Mouse (Mus musculus): ENCODE data around the gene C2cd5. TPM values are rescaled to one million over a fixed set of nuclear protein-coding genes. Genes with fewer than 3 reads are reported as not detected.
A peak's percentile ranks its signal among the peaks of the same experiment; 100 is the strongest.
"Not testable (repeated sequence)": the region's sequence is repeated elsewhere in the genome, so short reads cannot be mapped to it uniquely, and the experiment has no call there.

Gene C2cd5
- 22.6 and 22.8 TPM in 2 replicates for polyA plus RNA-seq (2015; fragmentation: Nextera tagmentation; extraction: Ambion mirVana)

- WGBS, result under 1% methylated on average over 71 of the region's 75 CpGs
- H3K9me3 ChIP-seq, result no peaks in the 10 kb centered on the region
- no peaks in the 10 kb centered on the region for H3K4me1 ChIP-seq
- peak within 1 kb of the TSS; percentile 68 for H3K9ac ChIP-seq
- ATAC-seq (ENCODE audit: insufficient read depth, low FRiP score, low read depth), result peak; percentile 96
- peak within 1 kb of the TSS; percentile 85 for H3K4me2 ChIP-seq
- H3K27me3 ChIP-seq (replicated peaks), result 0 out of 2 replicates have a peak, but pooled peaks cover 3% of the 10 kb centered on the region
- H3K27ac ChIP-seq, result peak within 1 kb of the TSS; percentile 90
- H3K36me3 ChIP-seq, result peaks cover 8% of the 10 kb centered on the region; the same call in 1 of the 2 replicates
- H3K4me3 ChIP-seq (replicated peaks), result peak within 1 kb of the TSS; percentile 70
These were observed at the start of gene C2cd5 for GRCm38 (mm10) chr6:143099681-143100382. Gene C2cd5, minus strand, starts transcription at chr6:143100141.

- no peak for ATAC-seq (ENCODE audit: insufficient read depth, low FRiP score, low read depth)
- Histone ChIP-seq H3K36me3 (no peaks in the 10 kb centered on the region), H3K27me3 (replicated peaks) (no peaks in the 10 kb centered on the region), H3K4me3 (replicated peaks) (no peak overlapping the region), H3K4me1 (0 out of 2 replicates have a peak, but pooled peaks cover 5% of the 10 kb centered on the region), H3K9ac (no peak overlapping the region), H3K27ac (no peak overlapping the region), H3K4me2 (no peak overlapping the region), H3K9me3 (no peaks in the 10 kb centered on the region)
These were observed 48.9 kb upstream of the C2cd5 start for GRCm38 (mm10) chr6:143148868-143149267.

- Histone ChIP-seq H3K9ac (no peak overlapping the region), H3K27ac (no peak overlapping the region), H3K36me3 (no peaks in the 10 kb centered on the region), H3K4me1 (no peaks in the 10 kb centered on the region), H3K4me2 (no peak overlapping the region), H3K4me3 (replicated peaks) (no peak overlapping the region), H3K9me3 (no peaks in the 10 kb centered on the region), H3K27me3 (replicated peaks) (no peaks in the 10 kb centered on the region)
- 47% methylated on average over 8 of the region's 8 CpGs for WGBS
- ATAC-seq (ENCODE audit: insufficient read depth, low FRiP score, low read depth), result no peak
These were observed 46.8 kb upstream of the C2cd5 start for GRCm38 (mm10) chr6:143146756-143147155.

- WGBS, result 53% methylated on average over 7 of the region's 7 CpGs
- Histone ChIP-seq H3K27ac (no peak overlapping the region), H3K9ac (no peak overlapping the region), H3K36me3 (no peaks in the 10 kb centered on the region), H3K9me3 (no peaks in the 10 kb centered on the region), H3K27me3 (replicated peaks) (no peaks in the 10 kb centered on the region), H3K4me3 (replicated peaks) (no peak overlapping the region), H3K4me2 (no peak overlapping the region), H3K4me1 (no peaks in the 10 kb centered on the region)
- ATAC-seq (ENCODE audit: insufficient read depth, low FRiP score, low read depth), result peak; percentile 50; the same call in 1 of the 2 replicates
These were observed 45.1 kb upstream of the C2cd5 start for GRCm38 (mm10) chr6:143145051-143145450.

GRCm38 (mm10) chr6:143144556-143144955, 44.6 kb upstream of the C2cd5 start:
- Histone ChIP-seq H3K27me3 (replicated peaks) (no peaks in the 10 kb centered on the region), H3K27ac (no peak overlapping the region), H3K4me2 (no peak overlapping the region), H3K9ac (no peak overlapping the region), H3K9me3 (no peaks in the 10 kb centered on the region), H3K36me3 (no peaks in the 10 kb centered on the region), H3K4me1 (no peaks in the 10 kb centered on the region), H3K4me3 (replicated peaks) (no peak overlapping the region)
- 48% methylated on average over 2 of the region's 2 CpGs for WGBS
- ATAC-seq (ENCODE audit: insufficient read depth, low FRiP score, low read depth), result no peak

- Histone ChIP-seq H3K4me2 (peak overlapping the region; percentile 50), H3K9ac (no peak overlapping the region), H3K9me3 (no peaks in the 10 kb centered on the region), H3K36me3 (no peaks in the 10 kb centered on the region), H3K27me3 (replicated peaks) (no peaks in the 10 kb centered on the region), H3K27ac (no peak overlapping the region), H3K4me3 (replicated peaks) (peak overlapping the region; percentile 20), H3K4me1 (no peaks in the 10 kb centered on the region)
- 25% methylated on average over 19 of the region's 19 CpGs for WGBS
- 0 out of 2 replicates have a peak, but pooled peaks have one; percentile 17 for ATAC-seq (ENCODE audit: insufficient read depth, low FRiP score, low read depth)
These were observed 43.9 kb upstream of the C2cd5 start for GRCm38 (mm10) chr6:143143775-143144273.

- Histone ChIP-seq H3K9ac (no peak overlapping the region), H3K4me1 (no peaks in the 10 kb centered on the region), H3K4me2 (peak overlapping the region; percentile 50)
These were observed 43.4 kb upstream of the C2cd5 start for GRCm38 (mm10) chr6:143143321-143143720.

GRCm38 (mm10) chr6:143142861-143143260, 42.9 kb upstream of the C2cd5 start:
- 91% methylated on average over 4 of the region's 4 CpGs for WGBS
- Histone ChIP-seq H3K4me2 (no peak overlapping the region), H3K9ac (no peak overlapping the region), H3K4me3 (replicated peaks) (no peak overlapping the region), H3K4me1 (no peaks in the 10 kb centered on the region), H3K36me3 (no peaks in the 10 kb centered on the region), H3K9me3 (no peaks in the 10 kb centered on the region), H3K27me3 (replicated peaks) (no peaks in the 10 kb centered on the region), H3K27ac (no peak overlapping the region)
- no peak for ATAC-seq (ENCODE audit: insufficient read depth, low FRiP score, low read depth)

More at GRCm38 (mm10) chr6:143143321-143143720, 43.4 kb upstream of the C2cd5 start:
- Histone ChIP-seq H3K9me3 (no peaks in the 10 kb centered on the region), H3K27me3 (replicated peaks) (no peaks in the 10 kb centered on the region), H3K4me3 (replicated peaks) (no peak overlapping the region), H3K27ac (no peak overlapping the region), H3K36me3 (no peaks in the 10 kb centered on the region)
- ATAC-seq (ENCODE audit: insufficient read depth, low FRiP score, low read depth), result no peak
- WGBS, result 78% methylated on average over 9 of the region's 9 CpGs

GRCm38 (mm10) chr6:143141624-143142592, 42.0 kb upstream of the C2cd5 start:
- ATAC-seq (ENCODE audit: insufficient read depth, low FRiP score, low read depth); H3K27ac ChIP-seq; H3K4me2 ChIP-seq: not testable (repeated sequence)

GRCm38 (mm10) chr6:143140884-143141283, 40.9 kb upstream of the C2cd5 start:
- Histone ChIP-seq H3K36me3 (no peaks in the 10 kb centered on the region), H3K9me3 (no peaks in the 10 kb centered on the region), H3K27me3 (replicated peaks) (no peaks in the 10 kb centered on the region), H3K4me3 (replicated peaks) (no peak overlapping the region), H3K4me2 (no peak overlapping the region), H3K27ac (no peak overlapping the region), H3K9ac (no peak overlapping the region), H3K4me1 (no peaks in the 10 kb centered on the region)
- 87% methylated on average over 9 of the region's 9 CpGs for WGBS
- ATAC-seq (ENCODE audit: insufficient read depth, low FRiP score, low read depth), result no peak

More at GRCm38 (mm10) chr6:143141624-143142592, 42.0 kb upstream of the C2cd5 start:
- H3K4me1 ChIP-seq; H3K9ac ChIP-seq; H3K27me3 ChIP-seq (replicated peaks); H3K9me3 ChIP-seq; H3K36me3 ChIP-seq; H3K4me3 ChIP-seq (replicated peaks): not testable (repeated sequence)
- WGBS, result 70% methylated on average over 10 of the region's 10 CpGs

- Histone ChIP-seq H3K9me3 (no peaks in the 10 kb centered on the region), H3K36me3 (no peaks in the 10 kb centered on the region), H3K4me2 (no peak overlapping the region), H3K4me3 (replicated peaks) (no peak overlapping the region), H3K27me3 (replicated peaks) (no peaks in the 10 kb centered on the region), H3K9ac (no peak overlapping the region), H3K4me1 (no peaks in the 10 kb centered on the region), H3K27ac (no peak overlapping the region)
- ATAC-seq (ENCODE audit: insufficient read depth, low FRiP score, low read depth), result no peak
- 72% methylated on average over 2 of the region's 2 CpGs for WGBS
These were observed 39.5 kb upstream of the C2cd5 start for GRCm38 (mm10) chr6:143139417-143139816.

Measured in stomach, embryonic 15.5 days (tissue).